Mouse (Mus musculus) layer of hippocampus, postnatal 25 days (tissue): ENCODE results near the gene Caly. TPM values are rescaled to one million over a fixed set of nuclear protein-coding genes. Genes with fewer than 3 reads are reported as not detected.

Source experiments
- DNase-seq, 2 experiments: peaks; one replicate each; pipeline ENCODE4 v3.0.0; 2022; ENCODE audit warnings: mixed read lengths in 2 of 2, low spot score in 1 of 2; ENCODE audit errors: extremely low spot score in 1 of 2
- total RNA-seq, 2 experiments: library from RNA; stranded (reverse); gene quantifications; 2 replicates each; pipeline ENCODE4 v1.2.3; 2021

Caly gene
- total RNA-seq = 100 to 1,000 TPM; 235 to 258 TPM

- peak; percentile 76 to 78 for DNase-seq
Observed at GRCm38 (mm10) chr7:140082242-140082678, at the start of gene Caly. Gene Caly (minus strand): TSS chr7:140082548.

- no peak for DNase-seq
Observed at GRCm38 (mm10) chr7:140127911-140128310, 45.6 kb upstream of the Caly start.

- DNase-seq = no peak
Observed at GRCm38 (mm10) chr7:140126934-140127333, 44.6 kb upstream of the Caly start.

- DNase-seq = no peak
Observed at GRCm38 (mm10) chr7:140126022-140126350, 43.6 kb upstream of the Caly start.

DNA sequence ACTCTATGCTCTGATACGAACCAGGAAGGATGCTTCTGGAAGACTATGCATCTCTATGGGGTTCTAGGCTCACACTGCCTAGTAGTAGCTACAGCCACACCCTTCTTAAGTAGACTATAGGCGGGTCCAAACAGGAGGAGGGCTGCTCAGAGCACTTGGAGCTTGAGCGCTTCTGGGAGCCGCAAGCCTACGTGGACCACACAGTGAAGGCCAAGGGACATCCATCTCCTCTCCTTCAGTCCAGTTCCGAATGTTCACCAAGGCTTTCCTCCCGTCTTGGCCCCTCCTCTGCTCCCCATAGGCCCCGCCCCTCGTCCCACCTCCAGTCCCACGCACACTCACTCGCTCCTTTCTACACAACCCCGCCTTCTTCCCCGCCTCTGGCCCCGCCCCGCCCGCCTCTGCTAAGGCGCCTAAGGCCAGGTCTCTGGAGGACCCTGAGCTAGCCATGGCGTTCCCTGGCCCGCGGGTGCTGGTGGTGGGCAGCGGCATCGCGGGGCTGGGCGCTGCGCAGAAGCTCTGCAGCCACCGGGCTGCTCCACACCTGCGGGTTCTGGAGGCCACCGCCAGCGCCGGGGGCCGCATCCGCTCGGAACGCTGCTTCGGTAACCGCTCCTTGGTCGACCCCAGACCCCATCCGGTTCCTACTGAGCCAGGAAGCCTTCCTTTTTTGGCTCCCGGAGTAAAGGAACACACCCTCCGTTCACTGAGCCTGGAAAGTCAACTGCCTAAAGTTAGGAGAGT is 43.1 kb upstream of the Caly start:
- peak; percentile 60 to 71 for DNase-seq

DNA sequence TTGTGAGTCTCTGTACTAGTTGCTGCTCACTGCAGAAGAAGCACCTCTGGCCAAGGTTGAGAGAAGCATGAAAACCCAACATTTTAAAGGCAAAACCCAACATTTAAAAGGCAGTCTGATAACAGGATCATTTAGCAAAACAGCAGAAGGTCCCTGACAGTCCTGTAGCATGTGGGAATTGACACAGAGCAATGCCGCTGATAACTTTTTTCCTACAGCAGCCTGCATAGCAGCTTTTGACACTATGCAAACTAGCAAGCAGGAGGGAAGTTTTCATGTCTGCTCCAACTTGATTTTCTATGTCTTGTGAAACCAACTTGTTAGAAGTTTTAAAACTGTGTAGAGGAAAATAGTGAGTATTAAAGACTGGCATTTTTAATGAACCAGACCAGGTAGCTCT is 42.0 kb upstream of the Caly start:
- DNase-seq = no peak

DNA sequence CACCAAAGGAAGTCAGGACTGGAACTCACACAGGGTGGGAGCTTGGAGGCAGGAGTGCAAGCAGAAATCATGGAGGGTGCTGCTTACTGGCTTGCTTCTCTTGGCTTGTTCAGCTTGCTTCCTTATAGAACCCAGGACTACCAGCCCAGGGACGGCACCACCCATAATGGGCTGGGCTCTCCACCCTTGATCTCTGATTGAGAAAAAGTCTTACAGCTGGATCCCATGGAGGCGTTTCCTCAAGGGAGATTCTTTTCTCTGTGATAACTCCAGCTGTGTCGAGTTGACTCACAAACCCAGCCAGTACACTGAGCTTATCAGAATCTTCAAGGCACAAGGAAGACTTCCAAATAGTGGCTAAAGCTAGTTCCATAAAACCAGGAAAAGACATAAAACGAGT is 40.4 kb upstream of the Caly start:
- DNase-seq = no peak

- no peak for DNase-seq
Observed at GRCm38 (mm10) chr7:140121338-140121910, 39.1 kb upstream of the Caly start.

- DNase-seq = no peak
Observed at GRCm38 (mm10) chr7:140120484-140120883, 38.1 kb upstream of the Caly start.

DNA sequence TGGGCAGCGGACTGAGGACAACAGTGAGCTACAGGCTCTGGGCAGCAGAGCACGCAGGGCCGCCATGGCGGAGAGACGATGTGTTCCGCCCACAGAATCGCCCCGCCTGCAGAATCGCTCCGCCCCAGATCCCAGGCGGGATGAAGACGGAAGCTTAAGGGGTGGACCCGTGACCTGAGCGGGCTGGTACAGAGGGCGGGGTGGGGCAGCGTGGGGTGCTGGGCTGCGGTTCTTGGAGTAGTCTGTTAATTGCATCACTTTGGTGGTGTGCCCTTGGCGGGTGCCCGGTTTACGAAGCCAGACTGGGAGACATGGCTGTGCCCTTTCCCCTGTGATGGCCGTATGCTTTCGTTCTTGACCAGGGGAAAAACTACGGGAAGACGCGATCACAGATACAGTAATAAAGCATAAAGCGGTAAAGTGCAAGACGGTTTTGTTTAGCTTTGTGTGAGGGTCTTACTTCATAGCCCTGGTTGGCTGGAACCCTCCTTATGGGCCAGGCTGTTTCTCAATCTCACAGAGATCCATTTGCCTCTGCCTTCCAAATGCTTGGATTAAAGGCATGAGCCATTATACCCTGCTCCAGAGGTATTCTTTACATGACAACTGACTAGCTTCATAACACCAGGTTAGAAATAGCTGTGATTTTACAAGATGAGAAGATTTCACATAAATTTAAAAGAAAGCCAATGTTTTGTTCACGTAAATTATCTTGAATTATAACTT is 34.1 kb upstream of the Caly start, which contains the start of gene Echs1:
Gene Echs1, minus strand, starts transcription at position 148 of the 726 bp plus-strand sequence.
- DNase-seq = peak; percentile 70 to 75

GRCm38 (mm10) chr7:140115583-140116328 is 33.4 kb upstream of the Caly start, which contains the start of gene Paox:
Gene Paox (plus strand): TSS chr7:140115799.
- DNase-seq = peak in 1 of 2 experiments; percentile 26

- no peak for DNase-seq
Observed at GRCm38 (mm10) chr7:140111943-140112342, 29.6 kb upstream of the Caly start.

DNA sequence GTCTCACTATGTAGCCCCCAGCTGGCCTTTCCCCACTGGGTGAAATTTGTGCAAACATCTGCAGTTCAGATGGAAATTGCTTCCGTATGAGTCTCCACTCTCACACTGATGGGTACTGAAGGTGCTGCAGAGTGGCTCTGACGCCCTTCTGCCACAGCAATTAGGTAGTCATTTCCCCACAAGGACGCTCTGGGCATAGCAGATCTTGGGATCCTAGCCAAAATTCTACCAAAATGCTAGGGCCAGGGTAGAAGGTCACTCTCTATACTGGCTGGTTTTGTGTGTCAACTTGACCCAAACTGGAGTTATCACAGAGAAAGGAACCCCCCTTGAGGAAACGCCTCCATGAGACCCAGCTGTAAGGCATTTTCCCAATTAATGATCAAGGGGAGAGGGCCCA is 21.7 kb upstream of the Caly start:
- DNase-seq = no peak

DNA sequence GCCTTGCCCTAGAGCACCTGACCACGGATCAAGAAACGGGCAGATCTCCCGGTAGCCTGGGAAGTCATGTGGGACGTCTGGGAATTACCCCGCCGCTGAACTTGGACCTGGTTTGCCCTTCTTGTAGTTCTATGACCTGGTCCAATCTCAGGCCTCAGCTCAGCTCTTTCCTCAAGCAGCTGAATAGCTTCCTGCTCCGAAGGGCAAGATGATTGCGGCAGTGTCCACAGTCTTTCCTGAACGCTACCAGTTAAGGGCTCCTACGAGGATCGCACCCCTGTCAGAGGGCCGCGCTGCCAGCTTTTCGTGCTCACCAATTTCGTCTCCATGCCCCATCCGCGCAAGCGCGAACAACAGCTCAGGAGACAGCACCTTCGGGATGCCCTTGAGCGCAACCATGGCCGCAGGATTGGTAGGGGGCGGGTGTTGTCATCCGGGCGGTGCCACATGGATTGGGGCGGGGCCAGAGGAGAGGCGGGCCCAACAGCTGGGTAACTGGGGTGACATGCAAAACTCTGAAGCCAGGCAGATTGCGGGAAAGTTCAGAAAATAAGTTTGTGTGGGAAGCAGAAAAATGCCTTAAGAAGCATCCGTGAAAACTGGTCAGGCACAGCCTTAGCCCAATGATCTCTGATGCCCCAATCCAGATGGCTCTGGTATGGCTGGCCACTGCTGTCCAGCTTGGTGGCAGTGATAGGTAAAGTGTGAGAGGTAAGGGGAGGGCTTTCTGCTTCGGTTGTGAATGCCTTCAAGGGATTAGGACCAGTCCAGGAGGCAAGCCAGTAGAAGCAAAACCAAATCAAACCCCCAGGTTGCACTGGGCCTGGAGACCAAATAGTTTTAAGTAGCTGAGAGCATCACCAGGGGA is 19.9 kb upstream of the Caly start, which contains the start of gene Fuom:
Gene Fuom, minus strand, starts transcription at position 449 of the 868 bp plus-strand sequence.
- DNase-seq = peak; percentile 71 to 72

DNA sequence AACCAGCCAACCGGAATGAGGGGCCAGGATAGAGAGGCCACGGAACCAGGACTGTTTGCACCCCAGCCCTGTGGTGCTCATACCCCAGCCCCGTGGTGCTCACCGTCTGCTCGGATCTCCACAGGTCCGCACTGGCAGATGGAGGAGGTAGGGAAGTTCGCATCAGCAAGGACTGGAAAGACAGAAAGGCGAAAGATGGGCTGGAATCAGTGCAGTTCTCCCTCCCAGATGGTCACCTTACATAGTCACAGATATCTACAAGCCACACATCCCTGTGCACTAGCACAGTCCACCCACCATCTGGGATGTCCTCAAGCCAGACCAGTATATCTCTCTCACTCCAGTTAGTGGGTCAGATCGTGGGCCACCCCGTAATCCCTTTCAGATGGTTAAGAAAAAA is 19.1 kb upstream of the Caly start:
- DNase-seq = no peak

DNA sequence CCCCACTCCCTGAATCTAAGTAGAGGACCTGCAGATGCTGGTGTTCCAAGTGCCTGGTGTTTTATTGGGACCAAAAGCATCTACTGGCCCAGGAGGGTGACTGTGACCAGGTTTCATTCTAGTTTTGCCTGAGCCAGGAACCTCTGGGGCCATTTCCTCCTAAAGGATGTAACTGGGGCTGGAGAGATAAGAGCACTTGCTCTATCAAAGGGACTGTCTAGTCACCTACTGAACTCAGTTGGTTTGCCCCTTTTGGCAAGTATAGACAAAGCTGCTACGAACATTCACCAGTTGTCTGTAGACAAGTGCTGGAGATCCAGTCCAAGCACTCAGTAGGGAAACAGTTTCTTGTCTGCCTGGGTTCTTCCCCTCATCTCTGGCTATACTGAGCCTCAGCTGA is 16.1 kb upstream of the Caly start:
- DNase-seq = no peak

DNA sequence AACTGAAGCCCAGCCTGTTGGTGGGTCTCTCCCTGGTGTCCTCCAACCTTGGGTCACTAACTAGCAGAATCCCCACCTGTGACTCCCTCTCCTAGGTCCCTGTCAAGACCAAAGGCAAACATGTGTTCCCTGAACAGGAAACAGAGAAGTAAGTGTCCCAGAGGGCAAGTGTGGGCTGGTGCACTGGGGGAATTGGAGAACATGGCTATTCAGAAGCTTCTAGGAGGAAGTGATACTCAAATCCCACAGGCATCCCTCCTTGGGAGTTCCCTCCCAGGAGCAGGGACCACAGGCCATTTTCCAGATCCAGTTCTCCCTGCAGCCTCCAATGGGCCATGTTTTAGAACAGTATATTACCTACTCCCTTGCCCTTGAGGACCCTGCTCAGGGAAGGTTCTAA is 13.7 kb upstream of the Caly start:
- no peak for DNase-seq

DNA sequence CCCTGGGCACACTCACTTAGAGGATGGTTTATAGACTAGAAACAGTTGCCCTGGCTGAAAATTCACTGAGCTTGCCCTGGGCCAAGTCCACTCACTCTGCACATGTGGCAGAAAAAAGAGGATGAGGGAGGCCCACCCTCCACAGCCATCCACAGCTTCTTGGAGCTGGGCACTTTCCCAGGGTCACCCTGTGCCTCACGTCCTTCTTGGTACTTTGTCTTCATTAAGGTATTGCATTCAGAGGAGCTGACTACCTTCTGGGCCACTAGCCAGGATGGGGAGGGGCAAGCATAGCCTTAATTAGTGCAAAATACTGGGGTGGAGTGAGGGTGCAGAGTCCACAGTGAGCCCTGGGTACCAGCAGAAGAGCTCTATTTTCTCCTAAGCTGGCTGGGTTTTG is 13.2 kb upstream of the Caly start:
- DNase-seq = no peak

- DNase-seq = no peak
Observed at GRCm38 (mm10) chr7:140094954-140095353, 12.6 kb upstream of the Caly start.
